In genomic region chr19:26891306-26891964, GRCm38 (mm10) we compare ENCODE assay signal across 9 mouse cellular contexts. TPM values are rescaled to one million over a fixed set of nuclear protein-coding genes. Genes with fewer than 3 reads are reported as not detected.
DNase-seq lines count a peak whose midpoint lies in the region; ATAC-seq and TF ChIP-seq lines count a peak whose summit lies in the region.
"Had no signal": no experiment of that assay in that cellular context is flagged by ENCODE, and none has a peak within 500 bp of the region (broad histone marks: within the 10 kb centered on the region; RNA-seq: fewer than 3 reads in every experiment).

No protein-coding gene starts in this region.

- no peak overlapping the region for H3K27ac ChIP-seq in heart, embryonic 12.5 days (ENCODE audit: poor library complexity, severe bottlenecking)
- peak overlapping the region; percentile 81 for H3K27ac ChIP-seq in lung, embryonic 15.5 days
- no peak overlapping the region for H3K27ac ChIP-seq in thymus, adult 2 months (ENCODE audit: control insufficient read depth, insufficient read depth, low read length)

- H3K4me3 ChIP-seq in heart, embryonic 12.5 days = no peak overlapping the region
- H3K4me3 ChIP-seq in lung, embryonic 15.5 days = no peak overlapping the region
- H3K4me3 ChIP-seq in thymus, adult 2 months (ENCODE audit: control insufficient read depth, insufficient read depth, low read length) = no peak overlapping the region

- no peak for TF ChIP-seq POLR2A in thymus, adult 2 months (IDR thresholded peaks at IDR 0.05; ENCODE audit: control insufficient read depth, extremely low read depth, insufficient read depth, low read length, poor library complexity)

- H3K27me3 ChIP-seq in heart, embryonic 12.5 days (replicated peaks) = no peaks in the 10 kb centered on the region
- H3K27me3 ChIP-seq in lung, embryonic 15.5 days = no peaks in the 10 kb centered on the region
- no peaks in the 10 kb centered on the region for H3K27me3 ChIP-seq in thymus, adult 2 months (ENCODE audit: control insufficient read depth, insufficient read depth, low read length)

- H3K36me3 ChIP-seq in heart, embryonic 12.5 days = no peaks in the 10 kb centered on the region
- H3K36me3 ChIP-seq in lung, embryonic 15.5 days = no peaks in the 10 kb centered on the region
- no peaks in the 10 kb centered on the region for H3K36me3 ChIP-seq in thymus, adult 2 months (ENCODE audit: control insufficient read depth, insufficient read depth, low read length)

- no peaks in the 10 kb centered on the region for H3K9me3 ChIP-seq in heart, embryonic 12.5 days (replicated peaks)
- H3K9me3 ChIP-seq in lung, embryonic 15.5 days = no peaks in the 10 kb centered on the region

- WGBS in heart, embryonic 12.5 days = 64% methylated on average over 9 of the region's 9 CpGs
- WGBS in lung, embryonic 15.5 days = 27% methylated on average over 9 of the region's 9 CpGs
- 80% methylated on average over 9 of the region's 9 CpGs for WGBS in thymus, adult 2 months

- no peak for TF ChIP-seq CTCF in thymus, adult 2 months (IDR thresholded peaks at IDR 0.05; ENCODE audit: borderline replicate concordance, control insufficient read depth, extremely low read depth, insufficient read depth, low read length, poor library complexity)

- no peak for ATAC-seq in heart, embryonic 12.5 days (ENCODE audit: insufficient number of reproducible peaks, low FRiP score)
- peak; percentile 76 for ATAC-seq in lung, embryonic 15.5 days (ENCODE audit: borderline replicate concordance, extremely low read depth, low FRiP score, low TSS enrichment)

- H3K4me2 ChIP-seq in heart, embryonic 12.5 days = no peak overlapping the region
- no peak overlapping the region for H3K4me2 ChIP-seq in lung, embryonic 15.5 days

- peak; percentile 90 for DNase-seq in heart, adult 11 months
- DNase-seq in adrenal gland, postnatal 10 days = peak; percentile 62
- peak; percentile 67 to 68 for DNase-seq in heart, postnatal 10 days
- DNase-seq in thymus, postnatal 25 days = no peak
- DNase-seq in thymus, adult 2 months = no peak
- no peak for DNase-seq in cerebellum, adult 11 months

- intact Hi-C loops in heart, postnatal 10 days (cut with DNase I) = no loop called here

- peaks cover 19% of the 10 kb centered on the region for H3K4me1 ChIP-seq in heart, embryonic 12.5 days (replicated peaks)
- peaks cover 17% of the 10 kb centered on the region for H3K4me1 ChIP-seq in lung, embryonic 15.5 days
- peaks cover 3% of the 10 kb centered on the region; the same call in 1 of the 2 replicates for H3K4me1 ChIP-seq in thymus, adult 2 months (replicated peaks; ENCODE audit: control insufficient read depth, insufficient read depth, low read length)

- H3K9ac ChIP-seq in heart, embryonic 12.5 days = no peak overlapping the region
- H3K9ac ChIP-seq in lung, embryonic 15.5 days = no peak overlapping the region

RNA-seq across cellular contexts. Expression of gene Gm815, which starts 5.8 kb away (rescaled TPM):
- not detected in 2 replicates for polyA plus RNA-seq in heart, embryonic 12.5 days (2016; fragmentation: Nextera tagmentation; extraction: Ambion mirVana)
- not detected for total RNA-seq in adrenal gland, postnatal 10 days (2021)
- total RNA-seq in heart, postnatal 10 days (2021) = not detected
- not detected in 2 replicates for polyA plus RNA-seq in lung, embryonic 15.5 days (2015; fragmentation: Nextera tagmentation; extraction: Ambion mirVana)
- polyA plus RNA-seq in thymus, adult 2 months (2012; rRNA removed) = not detected in 2 replicates
- polyA plus RNA-seq: large intestine, adult 2 months had no signal

Comparison
In these comparisons a context has a peak if more than half of its experiments do, and no peak if none do; other contexts are left out.
1. DNase-seq: peak in heart, adult 11 months (single experiment), adrenal gland, postnatal 10 days (single experiment) and heart, postnatal 10 days (2 of 2); none in thymus, postnatal 25 days (single experiment), thymus, adult 2 months (single experiment) and cerebellum, adult 11 months (single experiment).